Mouse (Mus musculus) retina, postnatal 7 days (tissue): ENCODE measurements around the gene Pdhb.

Experiments used
- DNase-seq: peaks from one replicate; pipeline ENCODE4 v3.0.0-alpha.2; 2012; ENCODE audit warnings: low read depth, low spot score

The Pdhb gene

GRCm38 (mm10) chr14:8172507-8173410 lies at the start of gene Pdhb:
Gene Pdhb (minus strand): TSS chr14:8173025.
- peak; percentile 98 for DNase-seq

DNA sequence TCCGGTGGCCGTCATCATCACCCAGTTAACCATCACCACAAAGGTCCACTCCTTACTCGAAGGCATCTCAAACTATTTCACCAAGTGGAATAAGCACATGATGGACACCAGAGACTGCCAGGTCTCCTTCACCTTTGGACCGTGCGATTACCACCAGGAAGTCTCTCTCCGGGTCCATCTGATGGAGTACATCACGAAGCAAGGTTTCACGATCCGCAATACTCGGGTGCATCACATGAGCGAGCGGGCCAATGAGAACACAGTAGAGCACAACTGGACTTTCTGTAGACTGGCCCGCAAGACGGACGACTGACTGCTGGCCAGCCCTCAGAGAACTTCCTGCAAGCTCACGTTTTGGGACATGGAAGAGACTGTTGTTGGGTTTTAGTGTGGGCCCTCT lies 49.7 kb upstream of the Pdhb start:
- DNase-seq: no peak

DNA sequence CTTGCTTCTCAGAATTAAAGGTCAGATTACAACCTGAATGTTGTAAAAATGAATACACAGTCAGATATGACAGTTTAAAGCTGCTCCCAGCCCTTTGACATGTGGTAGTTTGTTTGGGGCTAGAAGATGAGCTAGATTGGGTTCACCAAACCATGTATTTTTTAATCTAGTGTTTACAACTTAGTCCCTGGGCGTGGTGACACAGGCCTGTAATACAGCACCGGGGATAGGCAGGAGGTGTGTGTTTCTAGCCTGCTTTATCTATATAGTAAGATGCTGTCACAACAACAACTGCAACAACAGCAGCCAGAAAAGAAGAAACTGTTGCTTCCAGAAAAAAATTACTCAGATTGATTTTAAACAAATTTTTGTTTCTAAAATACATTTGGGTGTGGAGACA lies 48.1 kb upstream of the Pdhb start:
- DNase-seq: no peak

DNA sequence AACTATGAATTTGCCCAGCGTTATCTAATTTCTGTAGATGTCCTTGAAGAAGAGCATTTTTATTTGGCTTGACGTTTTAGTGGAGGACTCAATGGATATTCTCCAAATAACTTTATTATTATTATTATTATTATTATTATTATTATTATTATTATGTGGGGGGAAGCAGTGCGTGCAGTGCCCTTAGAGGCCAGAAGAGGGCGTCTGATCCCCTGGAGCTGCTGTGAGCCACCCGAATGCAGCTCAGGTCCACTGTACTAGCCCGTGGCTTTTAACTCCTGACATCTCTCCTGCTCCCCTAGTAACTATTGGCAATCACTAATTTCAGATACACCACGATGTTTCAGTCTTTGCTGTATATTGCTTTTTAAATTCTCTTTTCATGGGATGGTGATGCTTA lies 47.5 kb upstream of the Pdhb start:
- no peak for DNase-seq

- no peak for DNase-seq
Observed at GRCm38 (mm10) chr14:8219876-8220275, 47.1 kb upstream of the Pdhb start.

- no peak for DNase-seq
Observed at GRCm38 (mm10) chr14:8218730-8219380, 46.0 kb upstream of the Pdhb start.

- DNase-seq: no peak
Observed at GRCm38 (mm10) chr14:8218238-8218637, 45.4 kb upstream of the Pdhb start.

GRCm38 (mm10) chr14:8216100-8216499 lies 43.3 kb upstream of the Pdhb start:
- DNase-seq: no peak

GRCm38 (mm10) chr14:8215208-8215778 lies 42.5 kb upstream of the Pdhb start:
- no peak for DNase-seq

GRCm38 (mm10) chr14:8214299-8215207 lies 41.7 kb upstream of the Pdhb start:
- DNase-seq: no peak

DNA sequence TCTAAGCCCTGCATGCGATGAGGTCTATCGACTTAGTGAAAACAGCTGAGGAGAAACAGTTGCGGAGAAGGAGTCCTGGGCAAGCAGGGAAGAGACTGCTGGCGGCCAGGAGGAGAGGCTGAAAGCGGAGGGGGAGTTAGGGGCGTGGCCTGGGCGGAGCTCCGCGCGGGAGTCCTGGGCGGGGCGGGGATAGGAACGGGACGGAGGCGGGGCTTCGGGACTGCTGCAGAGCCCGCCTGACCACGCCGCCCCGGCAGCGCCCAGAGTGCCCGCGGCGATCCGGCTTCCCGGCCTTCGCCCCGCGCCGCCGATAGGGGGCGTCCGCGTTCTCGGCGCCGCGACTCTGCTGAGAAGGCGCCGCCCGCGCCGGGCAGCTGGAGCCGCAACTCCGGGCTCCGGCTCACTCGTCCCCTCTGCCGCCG lies 41.0 kb upstream of the Pdhb start, which contains the start of gene Kctd6:
Gene Kctd6 (plus strand): TSS at position 338 of the 422 bp plus-strand sequence.
- peak; percentile 91 for DNase-seq

- DNase-seq: no peak
Observed at GRCm38 (mm10) chr14:8212996-8213395, 40.2 kb upstream of the Pdhb start.

GRCm38 (mm10) chr14:8209896-8210295 lies 37.1 kb upstream of the Pdhb start:
- DNase-seq: no peak

GRCm38 (mm10) chr14:8208876-8209275 lies 36.1 kb upstream of the Pdhb start:
- DNase-seq: no peak

DNA sequence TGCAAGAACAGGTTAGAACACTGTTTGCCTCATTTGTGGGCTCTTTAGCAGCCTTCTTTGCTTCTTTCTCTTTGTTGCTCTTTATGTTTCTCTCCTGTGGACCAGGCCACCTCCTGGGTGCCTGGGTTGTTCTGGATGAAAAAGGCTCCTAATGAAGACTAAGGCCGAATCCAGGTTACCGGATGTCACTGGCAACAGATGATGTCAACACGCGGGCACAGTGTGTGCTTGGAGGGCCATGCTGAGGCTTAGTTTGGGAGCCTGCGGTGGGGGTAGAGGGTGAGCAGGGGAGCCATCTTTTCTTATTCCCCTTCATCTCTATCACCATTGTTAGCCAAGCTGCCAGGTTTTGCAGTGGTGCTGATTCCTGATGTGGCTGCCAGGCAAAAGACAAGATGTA lies 34.7 kb upstream of the Pdhb start:
- no peak for DNase-seq

GRCm38 (mm10) chr14:8207105-8207504 lies 34.3 kb upstream of the Pdhb start:
- no peak for DNase-seq

- no peak for DNase-seq
Observed at GRCm38 (mm10) chr14:8206179-8206910, 33.5 kb upstream of the Pdhb start.

- no peak for DNase-seq
Observed at GRCm38 (mm10) chr14:8201715-8202114, 28.9 kb upstream of the Pdhb start.

DNA sequence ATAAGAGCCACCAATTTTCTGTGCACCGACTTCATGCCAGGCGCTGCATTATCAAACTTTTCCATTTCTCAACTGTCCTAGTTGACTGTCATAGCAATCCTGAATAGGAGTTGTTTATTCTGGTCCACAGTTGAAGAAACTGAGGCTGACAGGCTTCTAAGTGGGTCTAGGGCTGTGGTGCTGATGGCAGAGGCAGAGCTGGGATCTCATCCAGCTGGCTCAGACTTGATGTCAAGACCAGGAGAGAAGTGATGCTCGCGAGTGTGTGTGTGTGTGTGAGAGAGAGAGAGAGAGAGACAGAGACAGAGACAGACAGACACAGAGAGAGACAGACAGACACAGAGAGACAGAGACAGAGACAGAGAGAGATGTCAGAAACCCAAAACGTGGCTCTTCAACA lies 27.9 kb upstream of the Pdhb start:
- DNase-seq: no peak

GRCm38 (mm10) chr14:8192727-8193126 lies 19.9 kb upstream of the Pdhb start:
- DNase-seq: no peak
